Mouse (Mus musculus): ENCODE measurements around the gene Dkk3.

Dkk3 gene

DNA sequence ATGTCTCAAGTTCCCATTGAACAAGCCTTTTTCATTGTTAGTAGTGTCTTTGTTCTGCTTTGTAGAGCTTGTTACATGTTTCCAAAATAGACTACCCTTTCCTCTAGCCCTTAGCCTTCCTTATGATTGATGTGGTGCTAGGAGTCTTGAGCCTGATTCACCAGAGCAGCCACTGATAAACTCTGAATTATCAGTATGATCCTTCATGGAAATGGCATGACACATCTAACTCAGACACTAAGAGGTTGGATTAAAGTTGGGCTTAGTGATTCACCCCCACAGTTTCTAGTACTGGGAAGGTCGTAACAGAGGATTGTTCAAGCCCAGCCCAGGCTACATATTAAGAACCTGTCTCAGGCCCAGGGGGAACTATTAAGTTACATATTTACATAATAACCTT lies 76.2 kb downstream of the Dkk3 start:
- DNase-seq (ENCODE audit: low spot score in 2 of 2) = no peak

DNA sequence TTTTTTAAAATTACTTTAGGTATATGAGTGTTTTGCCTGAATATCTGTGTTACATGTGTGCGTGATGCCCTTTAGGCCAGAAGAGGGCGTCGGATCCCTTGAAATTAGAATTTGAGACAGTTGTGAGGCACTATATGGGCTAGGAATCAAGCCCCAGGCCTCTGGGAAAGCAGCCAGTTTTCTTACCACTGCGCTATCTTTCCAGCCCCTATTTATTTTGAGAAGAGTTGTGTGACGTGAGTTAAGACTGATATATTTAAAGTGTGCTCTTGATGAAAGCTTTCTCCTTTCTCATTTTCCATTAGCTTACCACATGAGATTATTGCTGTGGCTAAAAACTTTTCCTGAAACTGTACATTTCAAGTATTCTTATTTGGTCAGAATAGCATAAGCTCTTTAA lies 84.0 kb downstream of the Dkk3 start:
- DNase-seq (ENCODE audit: low spot score in 2 of 2) = no peak

Measured in frontal cortex, postnatal 25 days (tissue).